Mouse (Mus musculus): ENCODE results near the gene Gm20696. TPM values are rescaled to one million over a fixed set of nuclear protein-coding genes. Genes with fewer than 3 reads are reported as not detected.

Gm20696 gene
- polyA plus RNA-seq, 1 experiment from 2014 or later = 1.7 TPM

- WGBS = 47% methylated on average over 5 of the region's 5 CpGs
- peaks cover 9% of the 10 kb centered on the region; the same call in 1 of the 2 replicates for H3K9me3 ChIP-seq
- no peak; the same call in 1 of the 2 replicates for ATAC-seq (ENCODE audit: extremely low read depth, insufficient number of reproducible peaks, low FRiP score, low TSS enrichment)
These were observed 18.3 kb upstream of the Gm20696 start for GRCm38 (mm10) chr6:99684899-99685298.

GRCm38 (mm10) chr6:99683974-99684373, 17.4 kb upstream of the Gm20696 start:
- no peak for ATAC-seq (ENCODE audit: extremely low read depth, insufficient number of reproducible peaks, low FRiP score, low TSS enrichment)
- WGBS = 72% methylated on average over 5 of the region's 5 CpGs
- Histone ChIP-seq H3K9ac (no peak overlapping the region), H3K9me3 (peaks cover 9% of the 10 kb centered on the region; the same call in 1 of the 2 replicates), H3K4me1 (no peaks in the 10 kb centered on the region), H3K27me3 (replicated peaks) (peaks cover 22% of the 10 kb centered on the region), H3K36me3 (no peaks in the 10 kb centered on the region), H3K4me3 (no peak overlapping the region), H3K27ac (replicated peaks) (no peak overlapping the region), H3K4me2 (no peak overlapping the region)

More at GRCm38 (mm10) chr6:99684899-99685298, 18.3 kb upstream of the Gm20696 start:
- H3K4me1 ChIP-seq = no peaks in the 10 kb centered on the region
- no peak overlapping the region for H3K9ac ChIP-seq
- no peak overlapping the region for H3K27ac ChIP-seq (replicated peaks)
- H3K4me3 ChIP-seq = no peak overlapping the region
- no peaks in the 10 kb centered on the region for H3K36me3 ChIP-seq
- H3K4me2 ChIP-seq = no peak overlapping the region
- H3K27me3 ChIP-seq (replicated peaks) = peaks cover 29% of the 10 kb centered on the region

- H3K4me1 ChIP-seq = no peaks in the 10 kb centered on the region
- no peak for ATAC-seq (ENCODE audit: extremely low read depth, insufficient number of reproducible peaks, low FRiP score, low TSS enrichment)
- H3K9ac ChIP-seq = no peak overlapping the region
- WGBS = 79% methylated on average over 11 of the region's 11 CpGs
- H3K27me3 ChIP-seq (replicated peaks) = 0 out of 2 replicates have a peak, but pooled peaks cover 5% of the 10 kb centered on the region
- no peak overlapping the region for H3K27ac ChIP-seq (replicated peaks)
- no peak overlapping the region for H3K4me3 ChIP-seq
- no peaks in the 10 kb centered on the region for H3K36me3 ChIP-seq
- no peaks in the 10 kb centered on the region for H3K9me3 ChIP-seq
- H3K4me2 ChIP-seq = no peak overlapping the region
These were observed 11.5 kb upstream of the Gm20696 start for GRCm38 (mm10) chr6:99678108-99678507.

GRCm38 (mm10) chr6:99677325-99677724, 10.7 kb upstream of the Gm20696 start:
- H3K9me3 ChIP-seq = no peaks in the 10 kb centered on the region
- H3K4me3 ChIP-seq = no peak overlapping the region
- ATAC-seq (ENCODE audit: extremely low read depth, insufficient number of reproducible peaks, low FRiP score, low TSS enrichment) = no peak
- no peak overlapping the region for H3K27ac ChIP-seq (replicated peaks)
- H3K4me1 ChIP-seq = no peaks in the 10 kb centered on the region
- H3K9ac ChIP-seq = no peak overlapping the region
- H3K36me3 ChIP-seq = no peaks in the 10 kb centered on the region
- 79% methylated on average over 8 of the region's 8 CpGs for WGBS
- H3K4me2 ChIP-seq = no peak overlapping the region
- H3K27me3 ChIP-seq (replicated peaks) = 0 out of 2 replicates have a peak, but pooled peaks cover 5% of the 10 kb centered on the region

GRCm38 (mm10) chr6:99674482-99674881, 7.9 kb upstream of the Gm20696 start:
- no peak for ATAC-seq (ENCODE audit: extremely low read depth, insufficient number of reproducible peaks, low FRiP score, low TSS enrichment)
- Histone ChIP-seq H3K9ac (no peak overlapping the region), H3K27me3 (replicated peaks) (0 out of 2 replicates have a peak, but pooled peaks cover 6% of the 10 kb centered on the region), H3K4me3 (no peak overlapping the region), H3K4me1 (no peaks in the 10 kb centered on the region), H3K36me3 (no peaks in the 10 kb centered on the region), H3K4me2 (no peak overlapping the region), H3K9me3 (no peaks in the 10 kb centered on the region), H3K27ac (replicated peaks) (no peak overlapping the region)
- 73% methylated on average over 4 of the region's 4 CpGs for WGBS

- H3K9me3 ChIP-seq = no peaks in the 10 kb centered on the region
- H3K4me1 ChIP-seq = peaks cover 17% of the 10 kb centered on the region
- peaks cover 24% of the 10 kb centered on the region for H3K27me3 ChIP-seq (replicated peaks)
- H3K4me2 ChIP-seq = no peak overlapping the region
- no peak overlapping the region for H3K9ac ChIP-seq
- WGBS = 54% methylated on average over 3 of the region's 3 CpGs
- H3K4me3 ChIP-seq = no peak overlapping the region
- ATAC-seq (ENCODE audit: extremely low read depth, insufficient number of reproducible peaks, low FRiP score, low TSS enrichment) = no peak
- no peak overlapping the region for H3K27ac ChIP-seq (replicated peaks)
- no peaks in the 10 kb centered on the region for H3K36me3 ChIP-seq
These were observed 5.2 kb upstream of the Gm20696 start for GRCm38 (mm10) chr6:99671768-99672167.

- Histone ChIP-seq H3K27me3 (replicated peaks) (peaks cover 24% of the 10 kb centered on the region), H3K4me2 (no peak overlapping the region), H3K27ac (replicated peaks) (no peak overlapping the region), H3K9ac (no peak overlapping the region), H3K9me3 (no peaks in the 10 kb centered on the region), H3K4me1 (peaks cover 21% of the 10 kb centered on the region), H3K4me3 (no peak overlapping the region), H3K36me3 (no peaks in the 10 kb centered on the region)
- ATAC-seq (ENCODE audit: extremely low read depth, insufficient number of reproducible peaks, low FRiP score, low TSS enrichment) = no peak
- WGBS = 72% methylated on average over 7 of the region's 7 CpGs
These were observed 4.0 kb upstream of the Gm20696 start for GRCm38 (mm10) chr6:99670481-99671119.

GRCm38 (mm10) chr6:99669481-99670325, 3.1 kb upstream of the Gm20696 start:
- no peak for ATAC-seq (ENCODE audit: extremely low read depth, insufficient number of reproducible peaks, low FRiP score, low TSS enrichment)
- Histone ChIP-seq H3K27ac (replicated peaks) (no peak overlapping the region), H3K4me3 (no peak overlapping the region), H3K4me1 (peaks cover 23% of the 10 kb centered on the region), H3K9me3 (no peaks in the 10 kb centered on the region), H3K4me2 (no peak overlapping the region), H3K27me3 (replicated peaks) (peaks cover 25% of the 10 kb centered on the region), H3K36me3 (no peaks in the 10 kb centered on the region), H3K9ac (no peak overlapping the region)
- 47% methylated on average over 5 of the region's 5 CpGs for WGBS

- Histone ChIP-seq H3K9me3 (no peaks in the 10 kb centered on the region), H3K27ac (replicated peaks) (no peak overlapping the region), H3K27me3 (replicated peaks) (peaks cover 31% of the 10 kb centered on the region), H3K4me1 (peaks cover 23% of the 10 kb centered on the region), H3K4me3 (peak overlapping the region; percentile 85), H3K4me2 (peak overlapping the region; percentile 93), H3K9ac (no peak overlapping the region), H3K36me3 (no peaks in the 10 kb centered on the region)
- ATAC-seq (ENCODE audit: extremely low read depth, insufficient number of reproducible peaks, low FRiP score, low TSS enrichment) = no peak
- WGBS = 47% methylated on average over 8 of the region's 8 CpGs
These were observed 693 bp upstream of the Gm20696 start for GRCm38 (mm10) chr6:99667290-99667689.

GRCm38 (mm10) chr6:99665457-99666317, 910 bp downstream of the Gm20696 start:
- no peak for ATAC-seq (ENCODE audit: extremely low read depth, insufficient number of reproducible peaks, low FRiP score, low TSS enrichment)
- H3K9me3 ChIP-seq = no peaks in the 10 kb centered on the region
- H3K4me1 ChIP-seq = peaks cover 23% of the 10 kb centered on the region
- H3K27ac ChIP-seq (replicated peaks) = no peak overlapping the region
- peaks cover 31% of the 10 kb centered on the region for H3K27me3 ChIP-seq (replicated peaks)
- peak overlapping the region; percentile 87 for H3K9ac ChIP-seq
- peak overlapping the region; percentile 93 for H3K4me2 ChIP-seq
- peak overlapping the region; percentile 85 for H3K4me3 ChIP-seq
- WGBS = 27% methylated on average over 16 of the region's 16 CpGs
- no peaks in the 10 kb centered on the region for H3K36me3 ChIP-seq

- WGBS = 63% methylated on average over 8 of the region's 8 CpGs
These were observed 3.4 kb downstream of the Gm20696 start for GRCm38 (mm10) chr6:99663232-99663631.

More at GRCm38 (mm10) chr6:99663232-99663631, 3.4 kb downstream of the Gm20696 start:
- Histone ChIP-seq H3K27ac (replicated peaks) (no peak overlapping the region), H3K9ac (no peak overlapping the region), H3K4me3 (no peak overlapping the region), H3K27me3 (replicated peaks) (peaks cover 20% of the 10 kb centered on the region), H3K36me3 (no peaks in the 10 kb centered on the region), H3K4me1 (peaks cover 21% of the 10 kb centered on the region), H3K9me3 (no peaks in the 10 kb centered on the region), H3K4me2 (no peak overlapping the region)
- no peak for ATAC-seq (ENCODE audit: extremely low read depth, insufficient number of reproducible peaks, low FRiP score, low TSS enrichment)

Data from heart, embryonic 13.5 days (tissue).